Mouse (Mus musculus): ENCODE measurements around the gene Dbh.

DNA sequence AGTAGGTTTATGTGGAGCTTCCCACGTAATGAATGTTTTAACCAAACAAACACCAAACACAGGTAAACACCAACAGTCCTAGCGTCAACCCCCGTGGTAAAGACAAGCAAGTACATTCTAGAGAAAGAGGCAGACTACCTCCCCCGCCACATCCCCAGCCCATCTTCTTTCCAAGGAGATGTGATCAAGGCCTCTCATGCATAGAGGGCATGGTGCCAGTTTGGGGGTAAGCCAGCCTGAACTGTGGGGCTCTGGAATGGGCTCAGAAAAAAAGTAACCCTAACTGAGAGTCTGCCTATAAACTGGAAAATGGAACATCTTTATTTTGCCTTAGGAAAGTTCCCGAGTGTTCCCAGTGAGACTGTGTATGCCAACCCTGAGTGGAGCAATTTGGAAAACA is 29.1 kb upstream of the Dbh start:
- TF ChIP-seq CTCF (IDR thresholded peaks at IDR 0.05; ENCODE audit: extremely low read depth, insufficient read depth, insufficient read length, insufficient replicate concordance) (no peak), POLR2A (IDR thresholded peaks at IDR 0.05; ENCODE audit: low read depth, low read length) (no peak)

Measured in spleen, adult 2 months (tissue).